Mouse (Mus musculus) lung, adult 2 months (tissue): ENCODE results near the gene Vps37c.

Experiments used
- CTCF ChIP-seq: fragments of 200-500 bp; IDR thresholded peaks from 2 replicates; pipeline ENCODE4 v1.5.1; 2011; ENCODE audit warnings: mild to moderate bottlenecking, low read length, control low read depth; ENCODE audit not compliant: insufficient read depth
- POLR2A ChIP-seq: fragments of 200-500 bp; IDR thresholded peaks from 2 replicates; pipeline ENCODE4 v1.6.1; 2011; ENCODE audit warnings: low read depth, mild to moderate bottlenecking, control low read depth, low read length, borderline replicate concordance; ENCODE audit errors: extremely low read depth

DNA sequence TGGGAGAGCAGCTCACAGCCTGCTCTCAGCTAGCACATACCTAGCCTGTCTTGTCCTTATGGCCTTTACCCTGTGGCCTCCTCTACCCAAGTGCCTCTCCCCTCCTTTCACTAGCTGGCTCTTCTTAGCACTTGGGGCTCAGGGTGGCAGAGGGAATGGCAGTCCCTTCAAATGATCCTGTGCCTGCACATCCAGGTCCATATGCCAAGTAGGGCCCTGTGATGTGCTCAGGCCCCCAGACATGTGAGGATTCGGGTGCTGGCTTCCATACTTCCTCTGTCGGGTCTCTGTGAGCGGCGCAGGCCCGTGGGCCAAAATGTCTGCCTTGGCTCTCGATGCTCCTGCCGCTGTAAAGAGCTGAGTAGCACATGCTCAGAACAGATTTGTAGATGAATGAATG lies 47.3 kb downstream of the Vps37c start:
- no peak for TF ChIP-seq POLR2A
- TF ChIP-seq CTCF = no peak
